Mouse (Mus musculus) hindbrain, embryonic 11.5 days (tissue): ENCODE measurements around the gene Sez6l. TPM values are rescaled to one million over a fixed set of nuclear protein-coding genes. Genes with fewer than 3 reads are reported as not detected.

Experiments used
- ATAC-seq: fragments of 200-750 bp; cut with Nextera tagmentation; 2 replicates; pipeline ENCODE4 v1.8.0; 2017; ENCODE audit warnings: mild to moderate bottlenecking, moderate TSS enrichment, moderate library complexity; ENCODE audit not compliant: low FRiP score
- DNase-seq: peaks from one replicate; pipeline ENCODE4 v3.0.0-alpha.2; 2015; ENCODE audit warnings: low spot score
- H3K27ac ChIP-seq: fragments of 300-500 bp; sonication (generic); 2 replicates; pipeline ENCODE4 v1.5.1; 2014; ENCODE audit warnings: mild to moderate bottlenecking, low read depth, low read length
- H3K27me3 ChIP-seq: fragments of 300-500 bp; sonication (generic); 2 replicates; pipeline ENCODE4 v1.6.1; 2014; ENCODE audit warnings: mild to moderate bottlenecking, low read length, moderate library complexity, mixed read lengths; ENCODE audit not compliant: control insufficient read depth, insufficient read depth
- H3K36me3 ChIP-seq: fragments of 300-500 bp; sonication (generic); 2 replicates; pipeline ENCODE4 v1.6.1; 2014; ENCODE audit warnings: mild to moderate bottlenecking, low read length, moderate library complexity, mixed read lengths; ENCODE audit not compliant: control insufficient read depth, insufficient read depth
- H3K4me1 ChIP-seq: fragments of 300-500 bp; sonication (generic); replicated peaks from 2 replicates; pipeline ENCODE4 v1.6.1; 2014; ENCODE audit warnings: low read length, mixed read lengths; ENCODE audit not compliant: control insufficient read depth, insufficient read depth
- H3K4me2 ChIP-seq: fragments of 300-500 bp; sonication (generic); replicated peaks from 2 replicates; pipeline ENCODE4 v1.6.1; 2014; ENCODE audit warnings: mild to moderate bottlenecking, low read depth, low read length
- H3K4me3 ChIP-seq: fragments of 300-500 bp; sonication (generic); 2 replicates; pipeline ENCODE4 v1.5.1; 2014; ENCODE audit warnings: low read depth, low read length
- H3K9ac ChIP-seq: fragments of 300-500 bp; sonication (generic); 2 replicates; pipeline ENCODE4 v1.6.1; 2014; ENCODE audit warnings: low read depth, low read length
- H3K9me3 ChIP-seq: fragments of 300-500 bp; sonication (generic); 2 replicates; pipeline ENCODE4 v1.6.1; 2016; ENCODE audit warnings: low read length; ENCODE audit not compliant: control insufficient read depth
- WGBS: fragments of 180-500 bp; shearing (Covaris S2); extraction: QIAGEN DNeasy Blood & Tissue Kit; methylation state at CpG from one replicate; pipeline ENCODE4 v1.1.7; 2014; 5-methylcytosine and 5-hydroxymethylcytosine counted together
- polyA plus RNA-seq: library from polyadenylated mRNA; unstranded; fragments of >200 nt; fragmentation: Nextera tagmentation; extraction: Ambion mirVana; gene quantifications from 2 replicates; pipeline ENCODE4 v1.2.1, GENCODE M21; 2014

Gene Sez6l
- polyA plus RNA-seq, 1 experiment from 2014 or later: 5.1 TPM

DNA sequence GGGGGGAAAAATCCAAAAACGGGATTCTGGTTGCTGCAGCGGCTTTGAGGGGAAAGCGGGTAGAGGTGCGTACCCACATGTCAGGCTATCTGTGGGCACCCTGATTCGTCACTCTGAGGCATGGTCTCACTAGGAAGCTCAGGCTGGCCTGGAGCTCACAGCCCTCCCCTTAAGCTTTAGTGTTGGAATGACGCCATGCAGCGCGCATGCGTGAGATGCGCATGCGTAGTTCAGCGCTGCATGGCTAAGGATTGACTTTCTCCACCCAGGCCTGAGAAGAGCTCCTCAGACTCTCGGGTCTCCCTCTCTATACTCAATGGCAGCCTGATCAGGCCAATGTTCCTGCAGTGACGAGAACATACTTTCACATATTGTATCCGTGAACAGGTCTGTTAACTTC, 24.2 kb downstream of the Sez6l start:
- no peak for ATAC-seq
- H3K4me1 ChIP-seq: peaks cover 7% of the 10 kb centered on the region
- H3K4me2 ChIP-seq: no peak overlapping the region
- H3K27me3 ChIP-seq: no peaks in the 10 kb centered on the region
- no peak overlapping the region for H3K9ac ChIP-seq
- no peak for DNase-seq
- no peak overlapping the region for H3K27ac ChIP-seq
- WGBS: 87% methylated on average over 15 of the region's 15 CpGs
- no peak overlapping the region for H3K4me3 ChIP-seq
- H3K9me3 ChIP-seq: no peaks in the 10 kb centered on the region
- no peaks in the 10 kb centered on the region for H3K36me3 ChIP-seq

GRCm38 (mm10) chr5:112551975-112552728, 24.8 kb downstream of the Sez6l start:
- no peak overlapping the region for H3K9ac ChIP-seq
- WGBS: 48% methylated on average over 17 of the region's 17 CpGs
- H3K36me3 ChIP-seq: no peaks in the 10 kb centered on the region
- H3K4me2 ChIP-seq: peak overlapping the region; percentile 11; the same call in 1 of the 2 replicates
- ATAC-seq: peak; percentile 62; the same call in 1 of the 2 replicates
- no peaks in the 10 kb centered on the region for H3K27me3 ChIP-seq
- H3K27ac ChIP-seq: peak overlapping the region; percentile 60
- H3K4me3 ChIP-seq: no peak overlapping the region
- H3K9me3 ChIP-seq: no peaks in the 10 kb centered on the region
- peak; percentile 57 for DNase-seq
- H3K4me1 ChIP-seq: peaks cover 7% of the 10 kb centered on the region

DNA sequence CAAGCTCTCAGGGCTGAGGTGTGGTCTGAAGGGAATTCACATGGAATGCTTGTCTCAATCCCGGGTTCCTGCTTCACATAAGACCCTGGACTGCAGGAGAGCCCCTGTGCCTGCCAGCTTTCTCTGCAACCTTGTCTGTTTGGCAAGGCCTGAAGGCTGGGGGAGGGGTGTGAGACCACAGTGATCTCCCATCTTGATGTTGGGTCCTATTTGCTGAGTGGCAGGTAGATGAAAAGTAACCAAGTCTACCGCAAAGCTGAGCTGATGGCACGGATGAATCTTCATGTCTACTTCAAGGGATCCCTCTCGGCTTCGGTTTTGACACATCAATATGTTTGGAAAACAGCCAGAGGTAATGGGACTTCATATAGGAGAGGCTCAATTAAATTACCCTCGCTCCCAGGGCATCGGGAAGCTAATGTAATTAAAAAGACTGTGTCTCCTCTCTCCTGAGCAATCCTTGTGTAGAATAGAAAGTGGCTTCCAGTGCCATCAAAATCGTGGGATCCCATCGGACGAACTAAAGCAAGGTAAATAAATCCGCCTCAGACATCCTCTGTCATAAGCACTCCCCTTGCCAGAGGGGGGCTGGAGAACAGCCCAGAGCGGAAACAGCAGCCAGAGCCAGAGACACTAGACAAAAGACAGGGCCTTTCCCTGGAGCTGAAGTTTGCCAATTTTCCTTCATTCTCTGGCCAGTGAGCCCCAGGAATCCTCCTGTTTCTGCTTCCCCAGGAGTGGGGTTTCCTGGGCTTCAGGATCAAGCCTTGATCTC, 28.0 kb downstream of the Sez6l start:
- Histone ChIP-seq H3K9me3 (no peaks in the 10 kb centered on the region), H3K4me1 (peaks cover 7% of the 10 kb centered on the region), H3K4me3 (no peak overlapping the region), H3K9ac (no peak overlapping the region), H3K4me2 (no peak overlapping the region), H3K27me3 (no peaks in the 10 kb centered on the region), H3K36me3 (no peaks in the 10 kb centered on the region), H3K27ac (0 out of 2 replicates have a peak overlapping the region, but pooled peaks have one; percentile 1)
- no peak for ATAC-seq
- WGBS: 80% methylated on average over 12 of the region's 12 CpGs
- DNase-seq: no peak

DNA sequence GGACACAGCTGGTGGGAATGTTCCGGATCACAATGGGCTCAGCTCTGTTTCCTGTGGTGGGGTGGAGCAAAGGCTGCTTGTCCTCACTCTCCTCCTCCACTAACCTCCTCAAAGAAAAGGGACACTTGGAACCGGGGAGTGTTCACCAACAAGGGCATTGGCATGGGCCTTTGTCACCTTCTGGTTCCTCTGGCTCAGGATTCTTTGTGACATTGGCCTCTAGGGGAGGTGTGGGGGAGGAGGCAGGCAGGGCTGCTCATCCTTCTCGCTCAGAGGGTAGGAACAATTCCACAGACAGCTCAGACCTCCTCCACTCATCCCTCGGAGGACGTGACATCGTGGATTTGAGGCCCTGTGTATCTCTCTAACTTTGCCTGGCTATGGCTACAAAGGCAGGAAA, 30.2 kb downstream of the Sez6l start:
- 64% methylated on average over 6 of the region's 6 CpGs for WGBS
- ATAC-seq: no peak
- no peak overlapping the region for H3K27ac ChIP-seq

GRCm38 (mm10) chr5:112538295-112538694, 38.7 kb downstream of the Sez6l start:
- Histone ChIP-seq H3K4me2 (no peak overlapping the region), H3K36me3 (no peaks in the 10 kb centered on the region), H3K4me1 (no peaks in the 10 kb centered on the region), H3K9me3 (no peaks in the 10 kb centered on the region), H3K27me3 (no peaks in the 10 kb centered on the region), H3K27ac (no peak overlapping the region), H3K4me3 (no peak overlapping the region), H3K9ac (no peak overlapping the region)
- DNase-seq (no peak), ATAC-seq (no peak)
- 80% methylated on average over 3 of the region's 3 CpGs for WGBS

More for the DNA sequence above, 30.2 kb downstream of the Sez6l start:
- H3K9ac ChIP-seq: no peak overlapping the region
- H3K4me2 ChIP-seq: no peak overlapping the region
- H3K36me3 ChIP-seq: no peaks in the 10 kb centered on the region
- H3K27me3 ChIP-seq: no peaks in the 10 kb centered on the region
- H3K9me3 ChIP-seq: no peaks in the 10 kb centered on the region
- peaks cover 3% of the 10 kb centered on the region for H3K4me1 ChIP-seq
- H3K4me3 ChIP-seq: no peak overlapping the region
- no peak for DNase-seq

DNA sequence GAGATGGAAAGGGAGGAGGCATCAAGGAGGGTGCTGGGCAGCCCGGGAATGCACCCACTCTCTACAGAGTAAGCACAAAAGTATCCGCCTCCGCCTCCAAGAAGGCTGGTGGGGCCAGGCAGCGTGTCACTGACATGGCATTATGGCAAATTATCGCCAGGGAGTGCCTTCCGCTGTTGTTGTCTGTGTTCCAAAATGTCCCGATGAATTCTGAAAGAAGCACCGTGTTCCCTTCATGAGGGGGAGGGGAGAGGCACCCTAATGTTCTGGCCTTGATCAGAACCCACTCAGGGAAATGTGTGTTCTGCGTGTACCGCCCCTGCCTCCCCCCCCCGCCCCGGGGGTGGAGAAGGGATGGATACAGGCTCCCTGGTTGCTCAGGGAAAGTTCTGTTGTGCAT, 41.1 kb downstream of the Sez6l start:
- 83% methylated on average over 12 of the region's 12 CpGs for WGBS

GRCm38 (mm10) chr5:112534146-112534545, 42.8 kb downstream of the Sez6l start:
- Histone ChIP-seq H3K9me3 (no peaks in the 10 kb centered on the region), H3K4me1 (no peaks in the 10 kb centered on the region), H3K27me3 (no peaks in the 10 kb centered on the region), H3K4me2 (no peak overlapping the region), H3K36me3 (no peaks in the 10 kb centered on the region), H3K27ac (no peak overlapping the region), H3K4me3 (no peak overlapping the region), H3K9ac (no peak overlapping the region)
- ATAC-seq: no peak
- WGBS: 41% methylated on average over 11 of the region's 11 CpGs
- DNase-seq: no peak

More for the DNA sequence above, 41.1 kb downstream of the Sez6l start:
- DNase-seq (no peak), ATAC-seq (no peak)
- H3K36me3 ChIP-seq: no peaks in the 10 kb centered on the region
- no peak overlapping the region for H3K4me2 ChIP-seq
- no peak overlapping the region for H3K9ac ChIP-seq
- H3K27ac ChIP-seq: no peak overlapping the region
- no peaks in the 10 kb centered on the region for H3K9me3 ChIP-seq
- no peaks in the 10 kb centered on the region for H3K27me3 ChIP-seq
- H3K4me3 ChIP-seq: no peak overlapping the region
- no peaks in the 10 kb centered on the region for H3K4me1 ChIP-seq

DNA sequence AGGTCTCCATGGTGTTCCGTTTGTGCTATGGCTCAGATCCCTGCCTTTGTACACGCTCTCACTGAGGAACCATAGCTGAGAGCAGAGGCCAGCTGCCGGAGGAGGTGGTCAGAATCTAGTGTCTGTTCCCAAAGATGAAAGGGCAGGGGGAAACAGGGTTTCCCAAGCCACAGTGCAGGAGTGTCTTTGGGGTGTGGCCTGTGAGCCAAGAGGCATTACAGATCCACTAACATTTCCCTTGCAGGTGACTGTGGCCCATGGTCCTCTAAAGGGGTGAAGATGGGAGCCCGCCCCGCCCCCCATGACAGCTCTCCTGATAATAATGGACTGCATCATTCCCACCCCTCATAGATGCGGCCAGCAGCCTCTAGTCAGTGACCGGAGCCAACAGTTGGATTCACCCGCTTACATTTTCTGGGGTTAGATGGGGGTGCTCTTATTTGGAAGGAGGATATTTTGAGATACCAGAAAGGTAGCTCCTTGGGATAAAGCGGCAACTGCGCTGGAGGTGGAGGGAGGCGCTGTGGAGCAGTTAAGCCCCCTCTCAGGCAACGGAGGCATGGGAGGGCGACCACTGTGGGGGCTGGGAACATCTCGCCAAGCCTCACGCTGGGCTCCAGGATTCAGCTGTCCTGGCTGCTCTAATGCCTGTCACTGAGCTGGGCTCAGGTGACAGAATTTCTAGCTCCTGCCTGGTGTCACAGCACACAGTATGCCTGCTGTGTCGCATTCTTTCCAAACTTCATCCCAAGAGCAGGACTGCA, 43.5 kb downstream of the Sez6l start:
- DNase-seq (no peak), ATAC-seq (no peak)
- WGBS: 44% methylated on average over 16 of the region's 16 CpGs
- H3K27ac ChIP-seq: no peak overlapping the region
- no peaks in the 10 kb centered on the region for H3K27me3 ChIP-seq
- H3K4me3 ChIP-seq: no peak overlapping the region
- no peak overlapping the region for H3K4me2 ChIP-seq
- H3K9ac ChIP-seq: no peak overlapping the region
- H3K36me3 ChIP-seq: no peaks in the 10 kb centered on the region
- H3K4me1 ChIP-seq: no peaks in the 10 kb centered on the region
- no peaks in the 10 kb centered on the region for H3K9me3 ChIP-seq
